Mouse (Mus musculus) skeletal muscle tissue, adult 2 months (tissue): ENCODE measurements around the gene Sec24c.
"Not testable (repeated sequence)": the region's sequence is repeated elsewhere in the genome, so short reads cannot be mapped to it uniquely, and the experiment has no call there.

ENCODE experiments used
- DNase-seq: peaks from one replicate; pipeline ENCODE4 v3.0.0-alpha.2; 2012; ENCODE audit warnings: low read depth, low spot score

Sec24c gene

DNA sequence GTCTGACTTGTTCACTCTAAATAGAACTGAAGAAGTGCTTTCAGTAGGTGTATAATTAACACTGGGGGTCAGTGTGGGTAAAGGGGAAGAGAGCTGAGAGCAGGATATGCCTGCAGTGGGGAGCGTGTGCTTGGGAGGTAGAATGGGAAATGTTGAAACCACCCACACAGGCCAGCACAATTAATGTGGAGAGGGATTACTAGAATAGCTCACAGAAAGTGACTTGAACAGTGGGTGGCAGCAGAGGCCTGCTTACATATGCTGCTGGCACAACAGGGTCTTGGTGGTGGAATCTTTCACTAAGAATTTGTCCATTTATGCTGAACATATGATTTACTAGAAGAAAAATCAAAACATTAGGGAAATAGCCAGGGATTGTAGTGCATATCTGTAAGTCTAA, 22.9 kb downstream of the Sec24c start:
- DNase-seq = no peak

GRCm38 (mm10) chr14:20698515-20698914, 24.4 kb downstream of the Sec24c start:
- no peak for DNase-seq

- no peak for DNase-seq
Observed at GRCm38 (mm10) chr14:20700362-20700761, 26.3 kb downstream of the Sec24c start.

DNA sequence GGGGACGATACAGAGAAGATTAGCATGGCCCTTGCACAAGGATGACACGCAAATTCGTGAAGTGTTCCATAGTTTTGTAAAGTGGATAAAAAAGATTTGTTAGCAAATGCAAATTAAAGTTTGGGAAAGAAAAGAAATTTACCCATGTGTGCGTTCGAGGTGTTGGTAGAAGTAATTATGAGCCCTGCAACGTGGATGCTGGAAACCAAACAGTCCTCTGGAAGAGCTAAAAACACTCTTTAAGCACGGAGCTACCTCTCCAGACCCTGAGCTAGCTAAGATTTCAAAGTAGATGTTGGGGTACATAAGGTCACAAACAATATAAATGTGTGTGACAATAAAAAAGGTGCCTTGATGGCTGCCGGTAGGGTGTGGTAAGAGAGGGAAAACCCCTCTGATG, 27.4 kb downstream of the Sec24c start:
- no peak for DNase-seq

DNA sequence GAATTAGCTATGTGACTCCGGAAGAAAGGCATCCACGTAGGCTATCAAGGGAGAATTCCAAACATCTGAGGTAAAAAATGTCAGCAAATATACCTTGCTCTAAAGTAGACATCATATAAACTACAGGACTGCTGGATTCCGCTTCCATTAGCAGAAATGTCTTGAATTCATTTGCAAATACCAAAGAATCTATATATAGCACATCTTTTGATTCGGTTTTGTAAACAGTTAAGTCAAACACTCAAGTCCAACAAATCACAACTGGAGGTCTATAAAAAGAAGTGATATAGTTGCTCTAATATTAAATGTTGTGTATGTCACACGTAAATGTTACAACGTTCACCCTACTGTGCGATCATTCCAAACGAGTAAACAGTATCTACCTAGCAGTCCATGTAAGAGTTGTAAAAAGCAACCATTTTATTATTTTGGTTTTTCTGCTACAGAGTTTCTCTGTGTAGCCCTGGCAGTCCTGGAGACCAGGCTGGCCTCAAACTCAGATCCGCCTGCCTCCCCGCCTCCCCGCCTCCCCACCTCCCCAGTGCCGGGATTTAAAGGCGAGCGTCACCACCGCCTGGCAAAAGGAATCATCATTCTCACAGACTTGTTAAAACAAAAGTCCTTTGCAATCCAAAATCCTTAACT, 28.1 kb downstream of the Sec24c start:
- DNase-seq = no peak

DNA sequence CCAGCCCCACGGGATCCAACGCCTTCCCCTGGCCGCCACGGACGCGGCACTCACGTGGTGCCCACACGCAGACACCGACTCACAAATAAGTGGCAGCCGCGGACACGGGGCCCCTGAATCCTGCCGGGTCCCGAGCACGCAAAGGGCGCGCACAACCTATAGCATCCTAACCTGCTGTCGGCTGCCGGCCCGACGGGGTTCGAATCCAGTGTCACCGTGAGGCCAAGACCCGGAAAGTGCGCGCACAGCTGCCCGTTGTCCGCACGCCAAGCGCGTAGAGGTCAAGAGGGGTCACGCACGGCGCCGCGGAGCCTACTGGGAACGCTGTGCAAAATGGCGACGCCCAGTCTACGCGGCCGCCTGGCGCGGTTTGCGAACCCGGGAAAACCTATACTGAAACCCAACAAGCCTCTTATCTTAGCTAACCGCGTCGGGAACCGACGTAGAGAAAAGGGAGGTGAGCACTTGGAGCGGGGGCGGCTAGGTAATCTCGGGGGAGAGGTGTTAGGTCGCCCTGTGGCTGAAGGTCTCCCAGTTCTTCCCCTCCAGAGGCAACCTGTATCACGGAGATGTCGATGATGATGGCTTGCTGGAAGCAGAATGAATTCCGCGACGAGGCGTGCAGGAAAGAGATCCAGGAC, 28.8 kb downstream of the Sec24c start, which contains the start of gene Chchd1:
Chchd1 (plus strand) TSS at position 266 of the 641 bp plus-strand sequence.
- DNase-seq = peak; percentile 79

DNA sequence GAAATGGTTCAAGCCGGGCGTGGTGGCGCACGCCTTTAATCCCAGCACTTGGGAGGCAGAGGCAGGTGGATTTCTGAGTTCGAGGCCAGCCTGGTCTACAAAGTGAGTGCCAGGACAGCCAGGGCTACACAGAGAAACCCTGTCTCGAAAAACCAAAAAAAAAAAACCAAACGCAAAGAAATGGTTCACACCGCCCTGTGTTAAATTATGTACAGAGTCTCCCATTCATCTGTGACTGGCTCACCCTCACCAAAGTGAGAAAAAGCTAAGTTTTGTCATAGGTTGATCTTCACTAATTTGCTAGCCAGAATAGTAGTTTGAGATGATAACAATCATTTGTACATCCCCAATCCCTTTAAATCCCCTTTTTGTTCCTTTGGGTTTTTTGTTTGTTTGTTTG, 29.4 kb downstream of the Sec24c start:
- DNase-seq = not testable (repeated sequence)

GRCm38 (mm10) chr14:20707201-20708190, 33.4 kb downstream of the Sec24c start, which contains the start of gene Zswim8:
Gene Zswim8 (plus strand): TSS chr14:20707552.
- peak; percentile 80 for DNase-seq

DNA sequence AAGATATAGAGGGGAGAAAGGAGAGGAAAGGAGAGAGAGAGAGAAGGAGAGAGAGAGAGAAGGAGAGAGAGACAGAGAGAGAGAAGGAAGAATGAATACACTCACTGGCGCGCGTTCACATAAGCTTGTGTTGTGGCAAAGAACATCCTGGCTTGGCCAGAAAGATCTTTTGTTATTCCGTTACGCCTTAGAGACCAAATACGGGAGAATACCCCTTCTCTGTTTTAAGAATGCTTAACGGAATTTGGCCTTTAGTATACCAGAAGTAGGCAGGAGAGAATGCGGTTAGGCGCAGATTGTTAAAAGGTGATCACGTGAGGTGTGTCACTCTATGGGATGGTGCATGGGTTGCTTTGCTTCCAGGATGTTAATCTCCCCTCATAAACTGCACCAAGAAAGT, 34.1 kb downstream of the Sec24c start:
- no peak for DNase-seq

DNA sequence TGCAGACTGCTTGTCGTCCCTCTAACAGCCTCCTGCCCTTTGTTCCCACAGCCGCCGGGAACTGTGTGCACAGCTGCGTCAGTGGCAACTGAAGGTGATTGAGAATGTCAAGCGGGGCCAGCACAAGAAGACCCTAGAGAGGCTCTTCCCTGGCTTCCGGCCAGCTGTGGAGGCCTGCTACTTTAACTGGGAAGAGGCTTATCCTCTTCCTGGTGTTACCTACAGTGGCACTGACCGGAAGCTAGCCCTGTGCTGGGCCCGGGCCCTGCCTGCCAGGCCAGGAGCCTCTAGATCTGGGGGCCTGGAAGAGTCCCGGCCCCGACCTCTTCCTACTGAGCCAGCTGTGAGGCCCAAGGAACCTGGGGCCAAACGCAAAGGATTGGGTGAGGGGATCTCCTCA, 39.7 kb downstream of the Sec24c start:
- DNase-seq = no peak

- DNase-seq = no peak
Observed at GRCm38 (mm10) chr14:20718443-20718842, 44.3 kb downstream of the Sec24c start.

- no peak for DNase-seq
Observed at GRCm38 (mm10) chr14:20719767-20720166, 45.7 kb downstream of the Sec24c start.

DNA sequence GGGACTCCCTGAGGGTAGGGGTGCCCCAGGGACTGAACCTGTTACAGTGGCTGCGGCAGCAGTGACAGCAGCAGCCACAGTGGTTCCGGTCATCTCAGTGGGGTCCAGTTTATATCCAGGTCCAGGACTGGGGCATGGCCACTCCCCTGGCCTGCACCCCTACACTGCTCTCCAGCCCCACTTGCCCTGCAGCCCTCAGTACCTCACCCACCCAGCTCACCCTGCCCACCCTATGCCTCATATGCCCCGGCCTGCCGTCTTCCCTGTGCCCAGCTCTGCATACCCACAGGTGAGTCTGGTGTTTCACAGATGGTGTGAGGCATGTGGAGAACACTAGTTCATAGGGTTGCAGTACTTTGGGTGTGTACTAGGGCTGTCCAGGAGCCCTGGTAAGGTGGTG, 47.3 kb downstream of the Sec24c start:
- no peak for DNase-seq

DNA sequence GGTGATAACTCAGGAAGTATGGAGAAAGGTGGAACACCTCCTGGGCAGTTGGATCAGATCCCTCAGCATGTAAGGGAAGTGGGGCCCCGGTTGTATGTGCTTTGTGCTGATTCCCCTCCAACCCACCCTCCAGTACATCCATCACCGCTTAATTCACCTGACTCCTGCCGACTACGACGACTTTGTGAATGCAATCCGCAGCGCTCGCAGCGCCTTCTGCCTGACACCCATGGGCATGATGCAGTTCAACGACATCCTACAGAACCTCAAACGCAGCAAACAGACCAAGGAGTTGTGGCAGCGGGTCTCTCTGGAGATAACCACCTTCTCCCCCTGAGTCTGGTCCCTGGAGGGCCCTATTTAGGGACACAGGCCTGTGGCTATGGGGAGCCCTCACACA, 48.9 kb downstream of the Sec24c start:
- no peak for DNase-seq

- no peak for DNase-seq
Observed at GRCm38 (mm10) chr14:20724043-20724442, 49.9 kb downstream of the Sec24c start.

DNA sequence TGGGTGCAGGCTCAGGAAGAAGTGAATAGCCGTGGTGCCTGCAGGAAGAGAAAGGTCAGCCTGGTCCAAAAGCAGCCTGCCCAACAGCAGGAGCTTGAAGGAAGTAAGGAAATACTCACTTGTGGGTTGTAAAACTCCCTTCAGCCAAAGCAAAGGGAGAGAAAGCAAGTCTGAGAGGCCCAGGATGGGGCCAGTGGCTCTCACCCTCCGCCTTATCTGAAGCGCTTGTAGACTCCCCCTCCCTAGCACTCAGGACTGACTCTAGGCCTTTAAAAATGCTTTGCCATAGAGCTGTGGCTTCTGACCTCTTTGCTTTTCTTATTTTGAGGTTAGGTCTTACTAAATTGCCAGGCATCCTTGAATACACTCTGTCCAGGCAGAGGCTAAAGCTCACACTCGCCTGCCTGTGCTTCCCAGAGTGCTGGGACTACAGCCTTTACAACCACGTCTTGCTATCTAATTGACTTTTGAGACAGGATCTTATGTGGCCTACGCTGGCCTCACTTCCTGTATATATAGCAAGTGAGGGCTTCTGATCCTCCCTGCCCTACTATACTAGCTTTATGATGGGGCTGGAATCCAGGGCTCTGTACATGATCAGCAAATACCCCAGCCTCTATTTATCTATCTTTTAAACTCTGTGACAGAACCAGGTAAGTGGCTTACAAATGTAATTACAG, 51.7 kb downstream of the Sec24c start:
- no peak for DNase-seq

- no peak for DNase-seq
Observed at GRCm38 (mm10) chr14:20729871-20730270, 55.8 kb downstream of the Sec24c start.

- no peak for DNase-seq
Observed at GRCm38 (mm10) chr14:20730853-20731602, 56.9 kb downstream of the Sec24c start.

GRCm38 (mm10) chr14:20733041-20733951, 59.2 kb downstream of the Sec24c start:
- DNase-seq = no peak
